In the genomic region with DNA sequence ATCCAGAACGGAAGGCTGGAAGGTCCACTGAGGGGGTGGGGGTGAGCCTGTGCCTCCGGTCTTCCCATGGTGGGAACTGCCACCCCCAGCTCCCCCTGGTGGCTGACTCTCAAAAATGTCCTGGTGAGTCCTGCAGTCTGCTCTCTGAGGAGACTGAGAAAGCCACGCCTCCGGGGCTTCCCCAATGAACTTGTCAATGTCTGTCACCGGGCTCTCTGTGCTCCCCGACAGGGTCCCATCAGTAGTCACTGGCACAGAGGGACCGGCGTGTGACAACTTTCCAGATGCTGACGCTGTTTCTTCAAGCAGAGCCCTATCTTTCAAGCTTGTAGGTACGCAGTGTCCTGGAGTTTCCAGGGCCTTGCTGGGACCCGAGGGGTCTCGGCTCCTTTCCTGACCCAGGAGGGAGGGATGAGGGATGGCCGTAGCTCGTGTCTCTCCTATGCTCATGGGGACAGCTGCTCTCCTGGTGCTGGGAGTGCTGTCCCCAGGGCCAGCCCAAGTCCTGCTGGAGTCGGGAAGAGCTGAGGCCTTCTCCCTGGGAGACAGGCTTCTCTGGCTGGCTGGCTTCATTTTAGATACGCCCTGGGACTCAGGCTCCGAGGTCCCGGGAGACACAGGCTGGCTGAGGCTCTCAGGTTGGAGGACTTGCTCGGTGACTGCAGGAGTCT, we compare ENCODE assay signal across 1 mouse cellular context.
TF ChIP-seq lines count a peak whose summit lies in the region.

No protein-coding gene starts in this region.

TF ChIP-seq in CH12.LX, 34 proteins besides CTCF, POLR2A, EP300 and RAD21 (continued from another document):
- no peak for TF ChIP-seq MAFK (IDR thresholded peaks at IDR 0.05; ENCODE audit: insufficient replicate concordance, low read length)
- peak; percentile 37; the same call in 1 of the 2 replicates for TF ChIP-seq SIN3A (IDR thresholded peaks at IDR 0.05; ENCODE audit: low read length)
- peak; percentile 80 for TF ChIP-seq SMC3 (IDR thresholded peaks at IDR 0.05; ENCODE audit: low read depth, low read length)
- peak; percentile 36; the same call in 1 of the 2 replicates for TF ChIP-seq IRF4 (IDR thresholded peaks at IDR 0.05; ENCODE audit: low read depth, low read length)
- TF ChIP-seq MYC (IDR thresholded peaks at IDR 0.05; ENCODE audit: low read depth, low read length), result peak; percentile 22; the same call in 1 of the 2 replicates
